Mouse (Mus musculus) ovary, adult 2 months (tissue): ENCODE measurements around the gene Zfp691. TPM values are rescaled to one million over a fixed set of nuclear protein-coding genes. Genes with fewer than 3 reads are reported as not detected.

Source experiments
- polyA plus RNA-seq: library from polyadenylated mRNA; depleted of rRNA; stranded (reverse); fragments of >200 nt; gene quantifications from 2 replicates; pipeline ENCODE4 v1.2.3, GENCODE M21; 2012; rRNA removed

The Zfp691 gene
- polyA plus RNA-seq, result 16.9 and 24.8 TPM in 2 replicates

DNA sequence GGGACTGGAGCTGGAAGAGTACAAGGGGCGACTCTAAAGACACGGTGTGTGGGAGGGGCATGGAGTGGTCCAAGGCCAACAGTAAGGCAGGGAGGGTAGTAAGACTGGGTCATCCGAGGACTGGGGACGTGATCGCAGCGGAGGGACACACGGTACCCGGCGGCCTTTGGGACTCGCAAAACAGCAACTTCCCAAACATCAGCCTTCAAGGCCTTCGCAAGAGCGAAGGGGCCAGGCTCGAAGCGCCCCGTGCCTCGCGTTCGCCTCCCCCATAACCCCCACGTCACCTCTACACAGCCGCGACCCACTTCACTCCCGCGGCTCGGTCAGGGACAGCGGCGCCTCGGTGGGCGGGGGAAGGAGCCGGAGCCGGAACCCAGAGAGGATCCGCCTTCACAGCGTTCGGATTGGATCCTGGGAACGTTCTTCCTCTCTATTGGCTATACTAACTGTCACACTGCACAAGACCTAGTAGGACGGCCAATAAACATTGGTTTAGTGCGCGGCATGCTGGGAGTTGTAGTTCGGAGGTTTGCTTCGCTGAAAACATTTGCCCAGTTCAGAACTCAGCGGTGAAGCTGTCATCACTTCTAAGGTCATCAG is at the start of gene Zfp691:
Gene Zfp691, minus strand, starts transcription at position 345 of the 603 bp plus-strand sequence.

DNA sequence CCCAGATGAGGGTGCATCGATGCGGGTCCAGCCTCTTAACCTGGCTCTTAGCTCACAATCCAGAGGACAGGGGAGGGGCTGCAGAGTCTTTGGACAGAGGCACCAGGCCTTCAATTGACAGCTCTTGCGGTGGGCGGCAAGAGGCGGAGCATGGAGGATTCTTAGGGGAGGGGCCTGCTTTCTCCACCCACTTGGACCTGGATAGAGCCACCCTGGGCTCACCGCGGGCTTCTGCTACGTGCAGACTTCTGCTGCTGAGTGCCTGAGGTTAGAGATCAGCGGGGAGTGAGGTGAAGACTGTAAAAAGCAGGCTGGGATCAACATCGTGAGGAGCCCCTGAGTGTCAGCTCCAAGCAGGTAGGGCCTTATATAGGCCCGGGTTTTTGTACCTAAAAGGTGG is 44.2 kb upstream of the Zfp691 start, which contains the start of gene Tmem269:
Gene Tmem269, minus strand, starts transcription at position 49 of the 400 bp plus-strand sequence.

DNA sequence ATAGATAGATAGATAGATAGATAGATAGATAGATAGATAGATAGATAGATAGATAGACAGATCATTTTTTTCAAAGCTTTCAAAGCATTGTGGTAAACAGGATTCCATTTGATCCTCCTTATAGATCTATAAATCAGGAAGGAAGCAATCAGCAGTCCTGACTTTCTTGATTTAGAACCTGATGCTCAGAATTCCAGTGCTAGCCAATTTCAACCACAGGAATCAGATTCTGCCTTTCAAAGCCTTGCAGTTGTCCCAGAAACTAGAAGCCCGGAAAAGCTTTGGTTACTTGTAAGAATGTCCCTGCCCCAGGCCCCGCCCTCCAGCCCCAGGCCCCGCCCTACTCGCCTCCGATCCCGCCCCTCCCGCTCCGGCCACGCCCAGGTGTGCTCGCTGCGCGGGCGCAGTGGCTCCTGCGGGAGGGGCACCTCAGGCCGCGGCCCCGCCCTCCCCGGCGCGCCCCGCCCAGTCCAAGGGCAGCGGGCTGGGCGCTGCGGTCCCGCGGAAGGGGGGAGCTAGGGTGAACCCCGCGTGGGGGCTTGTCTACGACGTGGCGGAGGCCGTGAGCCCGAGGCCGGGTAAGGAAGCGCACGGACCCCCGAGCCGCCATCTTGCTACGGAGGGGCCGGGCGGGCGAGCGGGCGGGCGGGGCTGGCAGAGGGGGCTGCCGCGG is 21.1 kb upstream of the Zfp691 start, which contains the start of gene Svbp:
Gene Svbp, plus strand, starts transcription at position 398 of the 673 bp plus-strand sequence.

DNA sequence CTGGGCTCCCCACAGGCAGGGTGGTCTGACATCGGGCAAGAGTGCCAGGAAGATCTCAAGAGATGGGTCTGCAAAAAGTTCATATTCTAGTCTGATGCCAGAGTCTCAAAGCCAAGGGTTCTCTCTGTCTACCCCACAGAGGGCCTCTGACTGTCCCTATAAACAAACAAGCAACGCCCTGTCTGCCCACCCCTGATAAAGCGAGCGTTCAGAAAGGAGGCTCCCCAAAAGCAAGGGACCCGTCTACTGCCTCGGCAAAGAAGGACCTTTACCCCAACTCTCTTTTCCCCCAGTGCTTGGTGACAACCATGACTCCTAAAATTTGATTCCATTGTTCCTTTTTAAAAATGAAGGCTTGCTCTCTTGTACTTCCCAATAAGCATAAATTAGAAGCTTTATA is 15.9 kb upstream of the Zfp691 start, which contains the start of gene Ermap:
Gene Ermap, minus strand, starts transcription at position 148 of the 400 bp plus-strand sequence.

Other genes starting within 250 kb of the Zfp691 start
- gene Olfr1328, start 235.6 kb downstream of the Zfp691 start, polyA plus RNA-seq, result not detected in 2 replicates
- 0.18 TPM in 2 replicates for gene Lao1, start 212.6 kb downstream of the Zfp691 start, polyA plus RNA-seq
- gene Slc2a1, start 65.5 kb downstream of the Zfp691 start, polyA plus RNA-seq, result 82.8 and 83.3 TPM in 2 replicates
- gene Ermap, start 15.8 kb upstream of the Zfp691 start, polyA plus RNA-seq, result 0.77 and 0.98 TPM in 2 replicates
- 37.2 and 44.2 TPM in 2 replicates for gene Svbp, start 21.1 kb upstream of the Zfp691 start, polyA plus RNA-seq
- gene Tmem269, start 44.0 kb upstream of the Zfp691 start, polyA plus RNA-seq, result 1.6 and 2.2 TPM in 2 replicates
- gene AU022252, start 58.5 kb upstream of the Zfp691 start, polyA plus RNA-seq, result 5.4 and 6.9 TPM in 2 replicates
- 95.6 and 125 TPM in 2 replicates for gene P3h1, start 58.7 kb upstream of the Zfp691 start, polyA plus RNA-seq
- gene Cldn19, start 81.2 kb upstream of the Zfp691 start, polyA plus RNA-seq, result 0.10 and 0.11 TPM in 2 replicates
- 455 and 561 TPM in 2 replicates for gene Ybx1, start 120.4 kb upstream of the Zfp691 start, polyA plus RNA-seq
- 3.3 and 7.1 TPM in 2 replicates for gene Ppih, start 146.4 kb upstream of the Zfp691 start, polyA plus RNA-seq
- gene Ccdc30, start 241.3 kb upstream of the Zfp691 start, polyA plus RNA-seq, result 3.0 and 3.4 TPM in 2 replicates
- 22.3 and 22.9 TPM in 2 replicates for gene Ppcs, start 248.2 kb upstream of the Zfp691 start, polyA plus RNA-seq
- 7.7 and 10.0 TPM in 2 replicates for gene Zmynd12, start 248.6 kb upstream of the Zfp691 start, polyA plus RNA-seq